Mouse (Mus musculus) G1E (cell line): ENCODE data around the gene Gls2.

ENCODE experiments used
- CTCF ChIP-seq: IDR thresholded peaks from 2 replicates; pipeline ENCODE4 v1.5.1; 2012; ENCODE audit warnings: low read depth, low read length, inconsistent platforms, mixed read lengths
- GATA1 ChIP-seq: IDR thresholded peaks from 2 replicates; pipeline ENCODE4 v1.6.1; 2012; ENCODE audit warnings: borderline replicate concordance, low read length, inconsistent platforms, mixed read lengths
- GATA2 ChIP-seq: IDR thresholded peaks from 2 replicates; pipeline ENCODE4 v1.6.1; 2012; ENCODE audit warnings: low read depth, low read length, inconsistent platforms, borderline replicate concordance
- POLR2AphosphoS5 ChIP-seq: IDR thresholded peaks from 2 replicates; pipeline ENCODE4 v1.6.1; 2012; ENCODE audit warnings: low read depth, low read length, inconsistent platforms; ENCODE audit not compliant: insufficient replicate concordance
- TAL1 ChIP-seq: conservative IDR thresholded peaks from 2 replicates; pipeline ENCODE4 v1.6.1; 2012; ENCODE audit warnings: low read depth, low read length, inconsistent platforms, mixed read lengths

DNA sequence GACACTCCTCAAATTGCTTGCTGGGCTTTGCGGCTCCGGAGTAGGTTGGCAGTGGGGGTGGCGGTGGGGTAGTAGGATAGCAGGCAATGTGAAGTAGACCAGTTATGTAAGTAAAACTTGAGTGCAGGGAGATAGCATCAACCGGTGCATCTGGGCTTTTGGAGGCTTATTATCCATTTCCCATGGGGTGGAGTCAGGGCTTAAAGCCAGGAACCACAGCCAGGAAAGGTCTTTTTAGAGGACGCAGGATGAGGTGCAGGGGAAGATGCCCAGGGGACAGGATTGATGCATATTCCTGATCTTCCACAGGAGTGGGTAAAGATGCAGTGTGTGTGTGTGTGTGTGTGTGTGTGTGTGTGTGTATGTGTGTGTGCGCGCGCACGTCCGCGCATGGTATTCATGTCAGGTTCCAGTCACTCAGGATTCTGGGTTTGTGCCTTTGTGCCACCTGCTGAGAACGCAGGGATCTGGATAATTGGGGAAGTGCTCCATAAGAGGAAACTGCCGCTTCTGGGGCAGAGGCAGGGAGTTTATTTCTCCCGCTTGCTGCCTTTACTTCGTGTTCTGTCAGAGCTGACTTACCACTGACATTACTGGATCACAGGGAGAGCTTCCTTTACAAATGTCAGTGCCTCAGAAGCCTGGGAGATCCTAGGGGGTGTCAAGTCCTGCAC is 43.7 kb downstream of the Gls2 start:
- no peak for TF ChIP-seq CTCF
- TF ChIP-seq GATA1, result no peak
- TF ChIP-seq TAL1, result no peak
- TF ChIP-seq POLR2AphosphoS5, result no peak
- no peak for TF ChIP-seq GATA2
